Mouse (Mus musculus) cerebellum, adult 11 months (tissue): ENCODE measurements at regions not wholly inside any gene's neighbourhood (a gene's known extent, or its start where the extent isn't known, plus 50 kb on each side); places are given as distances from the start of the nearest gene placed in this dataset.

Experiments used
- DNase-seq: peaks from one replicate; pipeline ENCODE4 v3.0.0; 2022

DNA sequence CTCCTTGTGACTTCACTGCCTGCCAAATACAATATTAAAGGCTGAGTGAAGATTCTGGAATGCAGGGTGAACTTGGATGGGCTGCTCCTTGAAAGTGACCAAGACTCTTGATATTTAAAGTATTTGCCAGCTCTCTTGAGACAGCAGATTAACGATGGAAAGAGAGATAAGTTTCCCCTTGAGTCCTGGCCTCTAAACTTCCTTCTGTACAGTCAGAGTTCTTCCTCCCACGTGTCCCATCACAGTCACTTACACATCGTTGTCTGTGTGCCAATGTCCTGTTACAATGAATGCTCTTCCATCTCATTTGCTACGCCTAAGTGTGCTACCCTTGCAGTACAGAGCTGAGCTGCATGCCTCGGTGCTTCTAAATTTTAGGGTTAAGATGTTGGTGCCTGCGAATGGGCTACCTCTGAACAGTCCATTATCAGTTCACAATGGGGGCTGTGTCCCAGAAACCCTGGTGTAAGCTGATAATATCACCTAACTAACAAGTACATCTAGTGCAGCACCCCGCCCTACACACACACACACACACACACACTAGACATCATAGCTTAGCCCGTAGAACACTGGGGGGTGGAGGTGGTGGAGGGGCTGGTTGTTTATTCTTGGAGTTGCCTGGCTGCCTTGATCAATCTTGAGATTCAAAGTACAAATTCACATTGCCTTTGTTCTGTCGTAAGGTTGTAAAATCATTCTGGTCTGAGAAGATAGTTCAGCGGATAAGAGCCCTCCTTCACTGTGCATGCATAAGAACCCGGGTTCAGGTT is 207.9 kb upstream of the Pgrmc2 start:
- DNase-seq = no peak

DNA sequence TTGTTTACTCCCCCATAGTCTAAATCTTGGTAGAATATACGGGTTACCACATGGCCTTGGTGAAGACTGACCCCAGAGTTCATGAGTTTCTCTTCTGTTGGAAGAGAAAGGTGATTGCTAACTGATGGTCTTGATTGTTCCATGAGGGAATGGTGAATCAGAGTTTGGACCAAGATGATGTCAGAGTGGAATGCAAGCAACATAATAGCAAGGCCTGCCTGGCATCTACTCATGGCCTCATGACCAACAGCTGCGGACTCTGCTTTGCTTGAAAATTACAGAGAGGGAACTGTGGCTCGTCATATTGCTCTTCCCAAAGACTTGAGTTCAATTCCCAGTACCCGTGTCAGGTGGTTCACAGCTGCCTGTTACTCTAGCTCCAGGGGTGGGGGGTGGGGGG is 205.9 kb upstream of the Pgrmc2 start:
- DNase-seq = no peak

DNA sequence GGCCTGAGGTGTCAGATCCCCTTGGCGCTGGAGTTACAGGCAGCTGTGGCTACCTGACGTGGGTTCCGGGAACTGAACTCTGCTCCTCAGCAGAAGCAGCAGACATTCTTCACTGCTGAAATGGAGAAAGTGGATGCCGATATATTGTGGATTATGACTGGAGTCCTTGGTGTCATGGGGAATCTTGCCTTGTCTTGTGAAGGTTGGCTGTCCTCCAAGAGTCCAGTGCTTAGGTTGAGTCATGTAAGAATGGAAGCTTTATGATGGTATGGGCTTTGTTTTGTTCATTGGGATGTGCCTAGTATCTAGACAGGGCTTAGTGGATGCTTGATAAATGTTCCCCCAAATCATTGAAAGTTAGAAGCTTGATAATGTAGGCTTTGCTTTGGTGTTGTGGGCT is 205.2 kb upstream of the Pgrmc2 start:
- DNase-seq = no peak

DNA sequence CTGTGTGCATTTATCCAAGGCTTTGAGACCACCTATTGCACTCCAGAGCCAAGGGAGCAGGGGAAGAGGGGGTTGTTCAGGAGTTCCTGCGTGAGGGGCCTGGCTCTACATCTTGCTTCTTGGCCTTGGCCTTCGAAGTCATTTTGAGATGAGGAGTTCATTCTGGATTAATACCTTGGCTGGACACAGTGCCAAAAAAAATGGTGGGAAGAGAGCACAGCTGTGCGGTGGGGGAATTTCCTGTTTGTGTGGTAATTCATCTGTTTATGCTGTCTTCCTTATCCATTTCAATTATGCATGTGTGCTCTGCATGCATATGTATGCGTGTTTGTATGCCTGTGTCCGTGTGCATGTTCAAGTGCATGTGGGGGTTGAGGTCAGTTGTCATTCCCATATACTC is 202.5 kb upstream of the Pgrmc2 start:
- no peak for DNase-seq

DNA sequence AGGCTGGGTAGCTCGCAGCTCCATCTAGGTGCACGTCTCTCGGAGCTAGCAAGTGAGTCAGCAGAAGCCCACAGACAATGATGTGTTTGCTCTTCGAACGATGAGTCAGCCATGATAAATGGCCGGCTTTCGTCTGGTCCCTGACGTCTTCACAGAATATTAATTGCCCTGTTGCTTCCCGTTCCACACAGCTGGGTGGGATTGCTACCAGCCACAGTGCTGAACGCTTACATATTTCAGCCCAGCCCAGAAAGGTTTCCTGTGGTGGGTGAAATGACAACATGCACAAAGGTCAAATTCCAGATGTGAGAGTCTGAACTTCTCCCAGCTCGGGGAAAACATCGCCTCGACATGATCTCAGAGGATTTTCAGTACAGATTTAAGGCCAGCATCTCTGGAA is 202.1 kb upstream of the Pgrmc2 start:
- DNase-seq = no peak

DNA sequence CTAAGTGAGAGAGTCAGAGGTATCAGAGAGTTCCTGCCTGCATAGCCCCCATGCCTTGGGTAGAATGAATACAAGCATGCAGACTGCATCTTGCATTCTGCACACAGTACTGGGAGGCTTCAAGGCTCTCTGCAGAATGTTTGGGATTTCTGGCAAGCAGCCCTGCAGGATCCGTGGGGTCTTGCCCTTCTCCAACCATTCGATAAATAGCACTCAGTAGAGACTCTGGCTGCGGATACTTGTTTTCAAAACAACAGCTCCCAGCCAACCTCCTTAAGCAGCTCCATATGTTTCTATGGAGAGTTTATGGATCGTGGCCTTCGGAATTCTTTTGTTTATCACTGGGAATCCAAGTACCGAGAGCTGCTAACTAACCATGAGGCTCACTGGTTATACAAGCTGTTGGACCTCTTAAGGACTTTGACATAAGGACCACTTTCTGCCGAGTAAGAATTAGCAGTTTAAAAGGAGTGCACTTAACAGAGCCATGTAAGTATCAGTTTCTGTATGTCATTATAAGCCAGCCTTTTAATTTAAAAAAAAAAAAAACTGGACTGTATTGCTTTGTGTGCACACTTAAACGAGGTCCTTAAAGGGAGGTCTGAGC is 199.7 kb upstream of the Pgrmc2 start:
- DNase-seq = no peak

DNA sequence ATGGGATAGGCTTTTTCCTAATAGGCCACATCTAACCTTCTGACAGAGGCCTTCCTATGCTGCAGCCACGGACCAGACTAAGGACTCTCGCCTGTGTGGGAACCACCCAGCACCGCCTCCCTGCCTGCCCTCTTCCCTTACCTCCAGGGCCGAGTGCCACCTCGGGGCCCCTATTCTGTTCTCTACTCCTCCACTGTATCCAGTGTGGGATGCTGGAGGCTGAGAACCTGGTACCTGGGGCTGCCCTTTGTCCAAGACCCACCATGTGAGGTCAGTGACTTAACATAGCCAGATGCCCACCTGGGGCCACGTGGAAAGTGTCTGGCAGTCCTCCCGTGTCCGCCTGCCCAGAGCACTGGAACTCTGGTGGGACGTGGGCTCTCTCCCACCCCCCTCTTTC is 193.2 kb upstream of the Pgrmc2 start:
- DNase-seq = no peak

DNA sequence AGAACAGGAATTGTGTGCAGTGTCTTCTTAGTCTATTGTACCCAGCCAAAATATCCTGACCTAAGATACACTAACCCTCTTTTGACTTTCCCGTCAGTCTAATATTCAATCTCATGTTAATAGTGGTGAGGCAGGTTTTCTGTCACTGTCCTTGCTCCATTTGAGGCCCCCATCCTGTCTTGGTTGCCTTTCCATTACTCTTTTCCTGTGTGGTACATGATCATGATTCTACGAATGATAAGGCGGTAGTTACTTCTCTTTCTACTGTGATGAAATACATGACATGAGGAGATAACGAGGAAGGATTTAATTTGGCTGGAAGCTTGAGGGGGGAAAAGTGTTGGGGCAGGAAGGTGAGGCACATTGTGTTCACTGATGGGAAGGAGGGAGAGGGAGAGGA is 185.7 kb upstream of the Pgrmc2 start:
- DNase-seq = no peak

DNA sequence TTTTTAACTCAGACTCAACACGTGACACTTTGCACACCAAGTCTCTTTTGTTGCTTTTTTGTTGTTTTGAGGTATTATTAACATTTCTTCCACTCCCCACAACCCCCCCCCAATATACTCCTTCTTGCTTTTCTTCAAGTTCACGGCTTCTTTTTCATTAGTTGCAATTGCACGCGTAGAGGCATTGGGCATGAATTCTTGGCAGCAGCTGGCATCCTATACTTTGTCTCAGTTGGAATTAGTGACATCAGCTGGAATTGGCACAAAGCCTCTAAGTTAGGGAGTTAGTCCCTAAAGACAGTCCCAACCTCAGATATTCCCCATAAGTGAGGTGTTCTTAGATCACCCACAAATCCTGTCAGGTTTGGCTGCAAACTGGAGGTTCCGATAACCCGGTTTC is 183.4 kb upstream of the Pgrmc2 start:
- DNase-seq = no peak

DNA sequence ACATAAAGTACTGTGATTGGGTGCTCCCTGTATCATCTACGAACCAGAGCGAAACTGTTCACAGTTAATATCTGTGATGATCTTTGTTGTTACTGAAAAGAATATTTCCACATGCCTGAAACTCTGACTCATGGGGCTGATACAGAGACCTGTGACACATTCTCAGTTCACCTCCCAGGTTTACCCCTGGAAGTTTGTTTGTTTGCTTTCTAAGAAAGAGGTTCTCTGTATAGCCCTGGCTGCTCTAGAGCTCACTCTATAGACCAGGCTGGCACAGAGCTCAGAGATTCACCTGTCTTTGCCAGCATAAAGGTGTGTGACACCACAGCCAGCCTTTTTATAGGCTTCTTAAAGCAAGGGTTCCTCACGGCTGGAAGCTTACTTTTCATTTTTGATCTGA is 182.6 kb upstream of the Pgrmc2 start:
- DNase-seq = no peak

DNA sequence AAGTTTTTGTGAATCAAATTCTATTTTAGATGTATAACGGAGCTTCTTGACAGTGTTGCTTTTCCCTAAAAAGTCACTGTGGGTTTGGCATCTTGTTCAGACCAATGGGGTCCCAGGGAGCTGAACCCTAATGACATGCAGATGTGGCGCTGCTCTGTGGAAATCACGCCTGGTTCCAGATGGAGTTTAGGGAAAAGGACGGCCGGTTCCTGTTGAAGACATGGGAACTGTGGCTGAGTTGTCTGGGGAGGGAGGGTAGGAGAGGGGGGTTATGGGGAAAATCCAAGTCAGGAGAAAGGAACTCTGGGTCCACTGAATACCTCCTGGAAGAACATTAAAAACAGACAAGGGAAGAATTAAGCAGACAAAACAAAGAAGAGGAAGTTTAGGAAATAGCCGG is 175.4 kb upstream of the Pgrmc2 start:
- no peak for DNase-seq

DNA sequence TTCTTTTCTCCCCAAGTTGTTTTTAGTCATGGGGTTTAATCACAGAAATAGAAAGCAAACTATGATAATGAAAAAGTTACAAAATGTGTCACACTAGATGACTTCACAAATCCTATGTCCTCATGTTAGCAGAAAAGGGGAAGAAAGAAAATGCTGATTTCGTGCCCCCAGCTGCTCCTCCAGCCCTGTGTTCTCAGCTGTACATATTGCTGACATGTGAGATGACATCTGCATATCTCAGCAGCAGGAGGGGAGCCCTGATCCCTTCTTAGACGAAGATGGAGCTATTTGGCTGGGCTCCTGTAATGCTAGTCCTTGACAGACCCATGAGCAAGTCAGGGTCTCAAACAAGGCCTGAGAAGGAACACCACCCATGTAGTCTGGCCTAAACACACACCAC is 162.1 kb upstream of the Pgrmc2 start:
- DNase-seq = no peak

DNA sequence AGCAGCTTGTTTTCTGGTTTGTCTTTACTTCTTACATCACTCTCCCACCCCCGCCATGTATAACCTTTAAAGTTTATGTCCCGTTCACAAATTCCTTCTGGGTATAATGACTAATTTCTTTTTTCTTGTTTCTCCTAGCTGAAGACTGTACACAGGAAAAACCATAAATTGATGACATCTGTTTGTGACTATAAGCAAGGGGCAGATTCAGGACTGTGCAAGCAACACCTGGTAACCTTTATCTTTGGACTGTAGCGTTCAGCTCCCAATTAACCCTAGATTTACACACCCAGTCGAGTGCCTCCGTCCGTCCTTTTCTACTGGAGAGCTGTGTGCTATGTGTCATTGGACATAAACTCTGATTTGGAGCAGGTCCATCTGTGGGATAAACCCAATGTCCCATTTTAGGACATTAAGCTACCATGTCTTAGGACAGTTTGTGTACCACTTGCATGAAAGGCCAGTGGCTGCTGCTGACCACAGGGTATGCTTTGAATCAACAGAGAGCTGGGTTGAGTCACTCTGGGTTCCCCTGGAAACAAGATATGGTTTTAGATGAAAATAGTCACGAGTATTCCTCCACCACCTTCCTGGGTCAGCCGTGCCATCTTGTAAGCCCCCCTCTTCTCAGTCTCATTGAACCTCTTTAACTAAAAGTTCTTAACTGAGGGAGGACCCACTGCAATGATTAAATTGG is 159.2 kb upstream of the Pgrmc2 start:
- DNase-seq = no peak

DNA sequence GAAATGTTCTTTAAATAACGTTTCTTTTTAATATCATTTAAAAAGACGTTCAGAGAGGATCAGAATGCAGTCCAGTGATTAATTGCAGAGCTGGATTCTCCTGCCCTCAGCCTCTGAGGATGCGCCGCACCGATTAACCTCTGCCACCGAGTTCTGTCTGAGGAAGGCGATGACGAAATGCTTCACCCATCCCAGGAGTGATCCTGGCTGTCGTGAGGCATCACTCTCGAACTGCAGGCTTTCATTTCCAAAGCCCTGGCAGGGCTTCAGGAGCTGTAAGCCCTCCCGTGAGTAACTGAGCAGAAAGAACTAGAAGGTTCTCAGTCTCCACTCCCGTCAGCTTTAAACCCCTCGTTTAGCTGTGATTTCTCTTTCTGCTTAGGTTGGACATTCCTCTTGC is 157.0 kb upstream of the Pgrmc2 start:
- DNase-seq = no peak

DNA sequence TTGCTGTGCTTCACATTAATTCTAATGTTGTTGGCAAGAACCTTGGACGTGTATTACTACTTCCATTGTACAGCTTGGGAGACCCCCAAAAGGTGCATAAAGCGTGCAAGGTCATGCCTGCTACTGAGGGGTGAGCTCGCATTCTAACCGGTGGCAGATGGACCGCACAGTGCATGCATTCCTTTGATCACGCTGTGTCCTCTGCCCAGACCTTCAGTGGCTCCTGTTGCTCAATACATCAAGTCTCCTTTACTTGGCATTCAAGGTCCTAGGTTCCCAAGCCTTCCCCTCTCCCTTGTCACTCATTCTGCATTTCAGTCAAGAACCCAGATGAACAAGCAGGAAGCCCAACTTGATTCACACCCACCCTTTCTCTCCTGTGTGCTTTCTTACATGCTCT is 156.4 kb upstream of the Pgrmc2 start:
- no peak for DNase-seq

DNA sequence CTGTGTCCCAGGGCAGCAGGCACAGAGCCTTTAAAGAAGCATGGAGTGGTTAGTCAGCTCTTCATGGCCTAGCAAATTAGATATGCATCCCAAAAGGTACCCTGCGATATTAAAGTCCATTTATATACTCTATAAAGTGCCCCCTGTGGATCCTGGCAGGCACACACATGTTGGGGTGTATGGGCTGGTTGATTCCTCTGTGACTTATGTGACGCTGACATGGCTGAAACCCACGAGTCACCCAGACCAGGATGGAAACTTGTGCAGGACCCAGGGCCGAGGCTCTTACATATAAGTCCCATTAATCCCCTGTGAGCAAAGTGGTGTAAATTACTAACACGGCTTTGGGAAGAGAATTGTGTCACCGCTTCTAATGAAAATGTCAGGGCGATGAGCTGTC is 155.2 kb upstream of the Pgrmc2 start:
- DNase-seq = no peak

DNA sequence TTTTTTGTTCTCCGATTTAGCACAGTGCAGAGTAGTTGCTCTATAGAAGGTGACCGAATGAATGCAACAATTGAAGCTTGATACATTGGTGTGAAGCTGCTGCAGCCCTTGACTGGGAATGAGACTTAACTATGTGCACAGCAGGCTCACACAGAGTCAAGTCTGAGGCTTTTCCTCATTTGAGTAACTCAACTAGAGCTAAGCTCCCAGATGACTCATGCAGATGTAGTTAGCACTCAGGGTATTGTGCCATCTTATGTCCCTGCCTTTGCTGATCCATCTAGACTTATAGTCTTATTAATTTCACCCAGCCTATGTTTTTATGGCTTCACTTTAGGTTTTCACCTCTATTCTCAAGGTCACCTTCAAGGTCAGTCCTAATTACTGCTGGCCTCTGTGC is 152.8 kb upstream of the Pgrmc2 start:
- DNase-seq = no peak

DNA sequence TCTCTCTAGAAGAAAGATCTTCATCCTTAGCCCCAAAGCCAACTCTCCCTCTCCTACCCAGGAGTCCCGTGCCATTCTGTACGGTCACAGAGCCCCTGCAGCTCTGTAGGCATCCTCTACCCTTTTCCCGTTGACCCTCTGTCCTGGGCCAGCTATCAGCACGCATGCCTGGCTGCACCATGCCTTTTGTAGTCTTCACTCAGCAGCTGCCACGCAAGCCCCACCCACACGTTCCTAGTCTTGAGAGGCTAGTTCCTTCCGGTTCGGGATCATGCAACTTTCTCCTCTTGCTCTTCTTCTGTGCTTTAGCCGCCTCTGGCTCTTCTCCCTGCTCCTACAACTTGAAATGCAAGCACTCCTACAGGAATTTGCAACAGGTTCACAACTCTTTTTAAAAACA is 152.1 kb upstream of the Pgrmc2 start:
- no peak for DNase-seq

DNA sequence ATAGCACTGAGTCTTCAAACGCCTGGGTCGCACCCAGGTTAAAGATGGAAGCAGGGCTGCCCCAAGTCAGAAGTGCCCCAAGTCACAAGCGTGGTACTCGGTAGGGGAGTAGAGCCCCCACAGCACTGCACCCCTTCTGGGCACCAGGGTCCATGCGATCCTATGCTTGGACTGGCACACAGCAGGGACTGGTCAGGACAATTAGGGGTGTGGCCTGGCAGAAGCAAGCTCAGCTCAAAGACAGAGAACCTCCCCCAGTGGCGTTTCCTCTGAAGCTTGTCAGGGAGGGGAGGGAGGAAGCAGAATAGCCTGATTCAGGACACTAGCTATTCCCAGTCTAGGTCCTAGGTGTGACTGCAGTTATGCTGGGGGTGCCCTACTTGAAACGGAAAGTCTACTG is 151.3 kb upstream of the Pgrmc2 start:
- DNase-seq = no peak

DNA sequence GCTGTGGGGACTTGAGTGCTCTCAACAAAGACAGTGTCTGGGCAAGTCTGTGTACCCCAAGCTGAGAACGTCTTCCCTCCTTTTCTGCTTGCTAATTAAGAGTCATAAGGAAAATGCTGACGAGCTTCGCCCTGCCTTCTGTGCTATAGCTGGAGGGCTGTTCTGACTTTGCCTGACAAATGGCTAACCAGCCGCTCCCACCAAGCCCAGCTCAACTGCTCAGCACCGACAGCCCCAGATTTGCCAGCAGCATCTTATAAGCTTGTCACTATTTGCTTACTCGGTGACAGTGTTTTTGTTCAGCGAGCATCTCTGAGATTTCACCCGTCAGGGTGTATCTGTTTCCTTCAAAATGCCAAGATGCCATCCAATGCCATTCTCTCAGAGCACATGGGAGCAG is 150.6 kb upstream of the Pgrmc2 start:
- DNase-seq = no peak

DNA sequence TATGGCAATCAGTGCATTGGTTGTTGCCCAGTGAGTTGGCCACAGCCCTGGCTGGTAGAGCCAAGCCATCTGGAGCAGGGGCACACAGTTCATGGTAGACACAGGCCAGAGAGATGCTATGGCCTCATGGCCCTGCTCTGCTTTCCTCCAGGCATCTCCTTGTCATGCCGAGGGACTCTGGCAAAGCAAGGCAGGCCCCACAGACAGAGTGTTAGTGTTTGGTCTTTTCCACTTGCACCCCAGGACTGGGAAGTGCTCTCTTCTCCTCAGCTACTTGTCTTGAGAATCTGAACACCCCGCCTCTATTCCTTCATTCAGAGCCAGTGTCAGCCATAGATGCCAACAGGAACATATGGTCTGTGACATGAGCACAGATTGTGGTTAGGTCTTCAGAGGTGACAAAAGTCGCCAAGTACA is 148.1 kb upstream of the Pgrmc2 start:
- peak; percentile 80 for DNase-seq

DNA sequence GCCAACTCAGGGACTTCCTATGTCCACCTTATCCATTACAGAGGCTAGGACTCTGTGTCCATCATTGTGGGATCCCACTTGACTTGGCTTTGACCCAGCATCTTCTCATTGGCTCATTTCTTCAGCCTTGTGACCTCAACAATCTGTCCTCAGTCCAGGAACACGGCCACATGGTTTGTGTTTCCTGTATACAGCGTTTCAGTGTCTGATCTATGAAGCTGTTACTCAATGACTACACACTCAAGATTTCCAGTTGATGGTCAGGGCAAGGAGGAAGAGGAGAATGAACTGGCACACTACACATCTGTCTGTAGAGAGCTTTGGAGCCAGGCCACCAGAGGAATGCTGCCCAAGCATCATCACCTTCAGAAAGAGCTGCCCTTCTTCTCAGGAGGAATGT is 146.6 kb upstream of the Pgrmc2 start:
- no peak for DNase-seq

DNA sequence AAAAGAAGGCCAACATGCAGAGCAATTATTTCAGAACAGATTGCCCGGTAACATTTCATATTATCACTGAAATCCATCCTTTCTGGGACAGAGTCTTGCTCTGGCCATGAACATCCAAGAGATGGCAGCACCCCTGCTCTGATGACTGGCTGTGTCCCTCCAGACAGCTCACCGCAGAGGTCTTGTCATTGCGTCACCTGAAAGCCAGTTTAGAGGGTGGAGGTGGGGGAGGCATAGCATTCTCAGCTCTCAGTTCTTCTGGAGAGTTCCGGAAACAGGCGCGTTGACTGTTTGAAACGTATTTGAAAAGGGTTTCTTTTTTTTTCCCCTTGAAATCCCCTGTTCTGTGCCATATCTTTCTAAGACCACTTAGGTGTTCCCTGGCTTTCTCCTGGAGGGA is 145.7 kb upstream of the Pgrmc2 start:
- DNase-seq = peak; percentile 35

DNA sequence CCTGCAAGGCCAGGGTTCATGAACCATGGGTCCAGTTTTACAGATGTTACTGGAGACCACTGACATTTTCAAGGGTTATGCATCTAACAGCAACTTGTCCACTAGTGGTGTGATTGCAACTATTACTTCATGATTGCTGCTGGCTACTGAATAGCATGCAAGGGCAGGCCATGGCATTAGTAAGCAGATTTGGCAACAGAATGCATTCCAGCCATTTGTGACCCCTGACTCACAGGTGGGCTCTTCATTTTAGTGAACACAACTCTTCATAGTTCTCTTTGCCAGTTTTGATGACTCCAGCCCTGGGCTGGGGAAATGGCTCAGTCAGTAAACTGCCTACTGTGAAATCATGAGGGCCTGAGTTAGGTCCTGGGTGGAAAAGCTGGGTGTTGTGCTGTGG is 137.9 kb upstream of the Pgrmc2 start:
- no peak for DNase-seq

DNA sequence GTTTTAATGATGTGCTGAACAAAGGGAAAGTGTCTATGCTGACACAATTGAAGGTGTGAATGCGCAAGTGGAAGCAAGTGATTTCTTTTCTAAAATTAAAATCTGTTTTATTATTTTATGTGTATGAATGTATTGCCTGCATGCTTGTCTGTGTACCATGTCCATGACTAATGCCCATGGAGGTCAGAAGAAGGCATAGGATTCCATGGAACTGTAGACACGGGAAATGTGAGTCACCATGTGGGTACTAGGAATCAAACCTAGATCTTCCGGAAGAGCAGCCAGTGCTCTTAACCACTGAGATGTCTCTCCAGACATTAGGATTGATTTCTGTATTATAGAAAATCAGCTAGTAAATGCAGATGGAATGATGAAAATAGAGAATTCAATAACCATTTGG is 134.9 kb upstream of the Pgrmc2 start:
- DNase-seq = no peak
